Mouse (Mus musculus): ENCODE measurements around the gene Pim2.

GRCm38 (mm10) chrX:7928270-7928790, 50.3 kb downstream of the Pim2 start, which contains the start of gene Eras:
- TF ChIP-seq CTCF (IDR thresholded peaks at IDR 0.05; ENCODE audit: control insufficient read depth, insufficient read depth, insufficient read length) (no peak), FOSL1 (IDR thresholded peaks at IDR 0.05; ENCODE audit: insufficient read depth, low read length, poor library complexity, severe bottlenecking) (no peak), USF1 (IDR thresholded peaks at IDR 0.05; ENCODE audit: low read depth) (no peak), MYOG (IDR thresholded peaks at IDR 0.05; ENCODE audit: control insufficient read depth, extremely low read depth, insufficient read length) (no peak)

All from C2C12 (cell line).